Mouse (Mus musculus): ENCODE results near the gene Camk2g. TPM values are rescaled to one million over a fixed set of nuclear protein-coding genes. Genes with fewer than 3 reads are reported as not detected.

The Camk2g gene
- polyA plus RNA-seq, 1 experiment: 12.0 TPM

GRCm38 (mm10) chr14:20798300-20798699, 4.4 kb upstream of the Camk2g start:
- Histone ChIP-seq H3K27ac (ENCODE audit: insufficient read depth, low read depth, low read length) (no peak overlapping the region), H3K4me1 (ENCODE audit: control insufficient read depth, insufficient read depth, insufficient read length, low read length) (peaks cover 5% of the 10 kb centered on the region; the same call in 1 of the 2 replicates), H3K4me3 (ENCODE audit: low read depth, low read length) (no peak overlapping the region), H3K27me3 (ENCODE audit: control insufficient read depth, insufficient read depth, low read length) (no peaks in the 10 kb centered on the region), H3K36me3 (ENCODE audit: control insufficient read depth, insufficient read depth, low read length) (no peaks in the 10 kb centered on the region)
- TF ChIP-seq POLR2A (IDR thresholded peaks at IDR 0.05; ENCODE audit: low read depth, low read length) (no peak), CTCF (IDR thresholded peaks at IDR 0.05; ENCODE audit: extremely low read depth, insufficient read length, insufficient replicate concordance, low read depth, low read length) (no peak)
- WGBS: 82% methylated on average over 6 of the region's 6 CpGs

GRCm38 (mm10) chr14:20796643-20797042, 2.8 kb upstream of the Camk2g start:
- Histone ChIP-seq H3K27me3 (ENCODE audit: control insufficient read depth, insufficient read depth, low read length) (no peaks in the 10 kb centered on the region), H3K36me3 (ENCODE audit: control insufficient read depth, insufficient read depth, low read length) (no peaks in the 10 kb centered on the region), H3K27ac (ENCODE audit: insufficient read depth, low read depth, low read length) (no peak overlapping the region), H3K4me3 (ENCODE audit: low read depth, low read length) (no peak overlapping the region), H3K4me1 (ENCODE audit: control insufficient read depth, insufficient read depth, insufficient read length, low read length) (peaks cover 11% of the 10 kb centered on the region)
- TF ChIP-seq CTCF (IDR thresholded peaks at IDR 0.05; ENCODE audit: extremely low read depth, insufficient read length, insufficient replicate concordance, low read depth, low read length) (no peak), POLR2A (IDR thresholded peaks at IDR 0.05; ENCODE audit: low read depth, low read length) (no peak)
- 85% methylated on average over 8 of the region's 8 CpGs for WGBS

DNA sequence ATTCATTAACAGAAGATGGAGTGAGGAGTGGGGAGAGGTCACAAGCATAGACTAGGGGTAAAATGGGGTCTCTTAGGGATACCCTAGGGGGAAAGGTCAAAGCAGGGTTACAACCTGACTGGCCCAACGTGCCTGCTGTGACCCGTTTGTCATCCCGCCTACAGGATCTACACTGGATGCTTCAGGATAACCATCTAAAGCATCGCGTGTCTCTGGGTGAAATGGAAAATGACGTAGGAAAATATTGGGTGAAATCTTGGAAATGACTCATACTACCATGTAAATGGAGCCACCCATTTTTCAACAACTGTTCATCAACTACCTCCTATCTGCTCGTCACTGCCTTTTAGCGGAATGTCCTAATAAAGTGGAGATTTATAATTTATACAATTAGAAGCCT, 2.3 kb upstream of the Camk2g start:
- peaks cover 11% of the 10 kb centered on the region for H3K4me1 ChIP-seq (ENCODE audit: control insufficient read depth, insufficient read depth, insufficient read length, low read length)
- WGBS: 85% methylated on average over 8 of the region's 8 CpGs

GRCm38 (mm10) chr14:20795423-20796152, 1.7 kb upstream of the Camk2g start:
- H3K36me3 ChIP-seq (ENCODE audit: control insufficient read depth, insufficient read depth, low read length): peaks cover 5% of the 10 kb centered on the region; the same call in 1 of the 2 replicates
- H3K27ac ChIP-seq (ENCODE audit: insufficient read depth, low read depth, low read length): no peak overlapping the region
- H3K4me1 ChIP-seq (ENCODE audit: control insufficient read depth, insufficient read depth, insufficient read length, low read length): peaks cover 11% of the 10 kb centered on the region
- TF ChIP-seq CTCF (IDR thresholded peaks at IDR 0.05; ENCODE audit: extremely low read depth, insufficient read length, insufficient replicate concordance, low read depth, low read length) (no peak), POLR2A (IDR thresholded peaks at IDR 0.05; ENCODE audit: low read depth, low read length) (no peak)
- H3K27me3 ChIP-seq (ENCODE audit: control insufficient read depth, insufficient read depth, low read length): no peaks in the 10 kb centered on the region
- H3K4me3 ChIP-seq (ENCODE audit: low read depth, low read length): no peak overlapping the region
- 58% methylated on average over 9 of the region's 9 CpGs for WGBS

More for the DNA sequence above, 2.3 kb upstream of the Camk2g start:
- Histone ChIP-seq H3K36me3 (ENCODE audit: control insufficient read depth, insufficient read depth, low read length) (peaks cover 1% of the 10 kb centered on the region; the same call in 1 of the 2 replicates), H3K27ac (ENCODE audit: insufficient read depth, low read depth, low read length) (no peak overlapping the region), H3K27me3 (ENCODE audit: control insufficient read depth, insufficient read depth, low read length) (no peaks in the 10 kb centered on the region), H3K4me3 (ENCODE audit: low read depth, low read length) (no peak overlapping the region)
- TF ChIP-seq CTCF (IDR thresholded peaks at IDR 0.05; ENCODE audit: extremely low read depth, insufficient read length, insufficient replicate concordance, low read depth, low read length) (no peak), POLR2A (IDR thresholded peaks at IDR 0.05; ENCODE audit: low read depth, low read length) (no peak)

DNA sequence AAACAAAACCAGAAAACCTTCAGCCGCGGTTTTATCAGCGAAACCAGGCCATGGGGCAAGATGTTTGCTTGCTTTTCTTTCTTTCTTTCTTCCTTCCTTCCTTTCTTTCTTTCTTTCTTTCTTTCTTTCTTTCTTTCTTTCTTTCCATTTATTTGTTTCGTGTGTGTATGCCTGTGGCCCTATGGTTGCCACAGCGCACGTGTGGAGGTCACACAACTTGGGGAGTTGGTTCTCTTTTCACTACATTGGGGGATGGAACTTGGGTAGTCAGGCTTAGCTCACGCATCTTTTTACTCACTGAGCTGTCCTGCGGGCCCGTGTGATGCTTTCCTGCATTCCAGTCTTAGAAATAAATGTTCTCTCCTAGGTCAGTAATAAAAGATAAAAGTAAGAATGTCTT, 701 bp upstream of the Camk2g start:
- Histone ChIP-seq H3K27ac (ENCODE audit: insufficient read depth, low read depth, low read length) (0 out of 2 replicates have a peak overlapping the region, but pooled peaks have one; percentile 21), H3K4me1 (ENCODE audit: control insufficient read depth, insufficient read depth, insufficient read length, low read length) (peaks cover 11% of the 10 kb centered on the region), H3K36me3 (ENCODE audit: control insufficient read depth, insufficient read depth, low read length) (peaks cover 7% of the 10 kb centered on the region; the same call in 1 of the 2 replicates), H3K27me3 (ENCODE audit: control insufficient read depth, insufficient read depth, low read length) (no peaks in the 10 kb centered on the region), H3K4me3 (ENCODE audit: low read depth, low read length) (peak overlapping the region; percentile 99)
- TF ChIP-seq POLR2A (IDR thresholded peaks at IDR 0.05; ENCODE audit: low read depth, low read length): no peak
- no peak for TF ChIP-seq CTCF (IDR thresholded peaks at IDR 0.05; ENCODE audit: extremely low read depth, insufficient read length, insufficient replicate concordance, low read depth, low read length)
- 24% methylated on average over 9 of the region's 9 CpGs for WGBS

GRCm38 (mm10) chr14:20792922-20793757, 748 bp downstream of the Camk2g start:
- Histone ChIP-seq H3K36me3 (ENCODE audit: control insufficient read depth, insufficient read depth, low read length) (peaks cover 10% of the 10 kb centered on the region), H3K27ac (ENCODE audit: insufficient read depth, low read depth, low read length) (no peak overlapping the region), H3K4me3 (ENCODE audit: low read depth, low read length) (peak overlapping the region; percentile 99), H3K4me1 (ENCODE audit: control insufficient read depth, insufficient read depth, insufficient read length, low read length) (peaks cover 11% of the 10 kb centered on the region), H3K27me3 (ENCODE audit: control insufficient read depth, insufficient read depth, low read length) (no peaks in the 10 kb centered on the region)
- TF ChIP-seq CTCF (IDR thresholded peaks at IDR 0.05; ENCODE audit: extremely low read depth, insufficient read length, insufficient replicate concordance, low read depth, low read length): no peak
- TF ChIP-seq POLR2A (IDR thresholded peaks at IDR 0.05; ENCODE audit: low read depth, low read length): no peak
- 4% methylated on average over 48 of the region's 57 CpGs for WGBS
